ENCODE assay signal across 8 mouse cellular contexts in the genomic region with DNA sequence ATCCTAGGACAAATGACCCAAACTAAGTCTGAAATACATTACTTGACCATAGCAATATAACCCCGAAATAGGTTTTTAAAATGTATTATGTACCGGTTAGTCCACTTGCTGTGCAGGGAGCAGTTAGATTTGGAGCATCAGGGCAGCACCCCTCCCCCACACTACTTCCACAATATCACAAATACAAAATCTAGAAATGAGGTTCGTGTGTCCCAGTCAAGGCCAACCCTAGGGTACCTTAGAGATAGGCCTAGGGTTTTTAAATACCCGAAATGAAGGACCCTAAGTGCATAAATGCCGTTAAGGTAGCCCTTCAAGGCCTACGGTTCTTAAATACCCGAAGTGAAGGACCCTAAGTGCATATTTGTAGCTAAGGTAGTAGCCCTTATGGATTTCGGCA. TPM values are rescaled to one million over a fixed set of nuclear protein-coding genes. Genes with fewer than 3 reads are reported as not detected.
DNase-seq lines count a peak whose midpoint lies in the region; ATAC-seq and TF ChIP-seq lines count a peak whose summit lies in the region.

No protein-coding gene starts in this region.

- peak in 1 of 2 experiments; percentile 8 for DNase-seq in layer of hippocampus, adult 2 months (ENCODE audit: low spot score in 2 of 2)
- no peak for DNase-seq in layer of hippocampus, postnatal 36 days
- DNase-seq in MEL-GATA-1-ER (ENCODE audit: extremely low read depth, low read depth) = peak; percentile 40
- DNase-seq in lung, postnatal 14 days = peak; percentile 8
- no peak for DNase-seq in gastrocnemius, postnatal 4 days (ENCODE audit: low spot score in 2 of 2)

- no peak for ATAC-seq in embryonic facial prominence, embryonic 13.5 days (ENCODE audit: insufficient number of reproducible peaks, insufficient read depth, low FRiP score, low TSS enrichment, low read depth)
- ATAC-seq in kidney, embryonic 15.5 days (replicated peaks; ENCODE audit: low FRiP score) = no peak
- ATAC-seq in megakaryocyte progenitor cell, adult 5-6 weeks (replicated peaks; ENCODE audit: poor library complexity) = no peak

- peak overlapping the region; percentile 78 for H3K4me3 ChIP-seq in layer of hippocampus, adult 2 months
- peak overlapping the region; percentile 94 for H3K4me3 ChIP-seq in embryonic facial prominence, embryonic 13.5 days
- H3K4me3 ChIP-seq in kidney, embryonic 15.5 days (replicated peaks) = peak overlapping the region; percentile 94

- peak overlapping the region; percentile 100 for H3K9ac ChIP-seq in embryonic facial prominence, embryonic 13.5 days
- H3K9ac ChIP-seq in kidney, embryonic 15.5 days = peak overlapping the region; percentile 65

- no peaks in the 10 kb centered on the region for H3K27me3 ChIP-seq in embryonic facial prominence, embryonic 13.5 days
- no peaks in the 10 kb centered on the region for H3K27me3 ChIP-seq in kidney, embryonic 15.5 days

- TF ChIP-seq CTCF in layer of hippocampus, adult 2 months (conservative IDR thresholded peaks at IDR 0.05) = no peak

- H3K27ac ChIP-seq in layer of hippocampus, adult 2 months = peak overlapping the region; percentile 100
- peak overlapping the region; percentile 100 for H3K27ac ChIP-seq in embryonic facial prominence, embryonic 13.5 days
- peak overlapping the region; percentile 100 for H3K27ac ChIP-seq in kidney, embryonic 15.5 days

- no peaks in the 10 kb centered on the region for H3K36me3 ChIP-seq in embryonic facial prominence, embryonic 13.5 days
- no peaks in the 10 kb centered on the region for H3K36me3 ChIP-seq in kidney, embryonic 15.5 days

- H3K9me3 ChIP-seq in embryonic facial prominence, embryonic 13.5 days = no peaks in the 10 kb centered on the region
- no peaks in the 10 kb centered on the region for H3K9me3 ChIP-seq in kidney, embryonic 15.5 days (replicated peaks)

- WGBS in embryonic facial prominence, embryonic 13.5 days = 27% methylated on average over 8 of the region's 8 CpGs
- 24% methylated on average over 8 of the region's 8 CpGs for WGBS in kidney, embryonic 15.5 days

- H3K4me1 ChIP-seq in embryonic facial prominence, embryonic 13.5 days = peaks cover 9% of the 10 kb centered on the region
- H3K4me1 ChIP-seq in kidney, embryonic 15.5 days = peaks cover 12% of the 10 kb centered on the region

- H3K4me2 ChIP-seq in embryonic facial prominence, embryonic 13.5 days = peak overlapping the region; percentile 72
- H3K4me2 ChIP-seq in kidney, embryonic 15.5 days = peak overlapping the region; percentile 65

RNA-seq across cellular contexts. Expression of a gene that starts 0.9 kb away (rescaled TPM):
- 100 to 1,000 TPM; 137 to 140 TPM for total RNA-seq in layer of hippocampus, adult 2 months (2021)
- 100 to 1,000 TPM; 139 to 144 TPM for total RNA-seq in layer of hippocampus, postnatal 36 days (2021)
- 120 and 121 TPM in 2 replicates for polyA plus RNA-seq in embryonic facial prominence, embryonic 13.5 days (2015; fragmentation: Nextera tagmentation; extraction: Ambion mirVana)
- polyA plus RNA-seq in kidney, embryonic 15.5 days (2015; fragmentation: Nextera tagmentation; extraction: Ambion mirVana) = 88.1 and 104 TPM in 2 replicates
- 134 and 154 TPM in 2 replicates for total RNA-seq in megakaryocyte progenitor cell, adult 5-6 weeks (2015)
- 87.5 and 93.1 TPM in 2 replicates for total RNA-seq in megakaryocyte progenitor cell, adult 5-6 weeks (2017)
- 100 to 1,000 TPM; 124 to 155 TPM for total RNA-seq in gastrocnemius, postnatal 4 days (2021)

Comparison
In these comparisons a context has a peak if more than half of its experiments do, and no peak if none do; other contexts are left out.
1. DNase-seq: peak in MEL-GATA-1-ER (single experiment) and lung, postnatal 14 days (single experiment); none in layer of hippocampus, postnatal 36 days (0 of 2) and gastrocnemius, postnatal 4 days (0 of 2).
2. Peak in every context shown above with its lines, with median percentiles within 50 percentile points of each other: H3K27ac ChIP-seq and H3K4me3 ChIP-seq.